Mouse (Mus musculus) megakaryocyte, adult 5-6 weeks (primary cell): Measurements from ENCODE around the gene Trappc6b. TPM values are rescaled to one million over a fixed set of nuclear protein-coding genes. Genes with fewer than 3 reads are reported as not detected.

Source experiments
- total RNA-seq, 2 experiments: library from RNA; stranded (forward) in 1 of 2; stranded (reverse) in 1 of 2; fragments of 153-499, 151-499 nt in 1 of 2; fragments of 221-1000, 200-1000 nt in 1 of 2; gene quantifications; 2 replicates each; pipeline versions ENCODE4 v1.2.3 to v1.2.4; 2015 to 2017

Gene Trappc6b
- total RNA-seq, 2 experiments from 2014 or later = 47.0 to 89.7 TPM

Other genes starting within 250 kb of the Trappc6b start
- 17.5 and 21.1 TPM in 2 replicates for gene Sec23a, start 49.5 kb downstream of the Trappc6b start, total RNA-seq (2015)
- 20.5 and 21.1 TPM in 2 replicates for gene Sec23a, start 49.5 kb downstream of the Trappc6b start, total RNA-seq (2017)
- gene Gemin2, start 48.1 kb downstream of the Trappc6b start, total RNA-seq (2015) = 10.1 and 14.3 TPM in 2 replicates
- gene Gemin2, start 48.1 kb downstream of the Trappc6b start, total RNA-seq (2017) = 9.3 and 10.7 TPM in 2 replicates
- 45.4 and 47.7 TPM in 2 replicates for gene Pnn, start 5.4 kb upstream of the Trappc6b start, total RNA-seq (2015)
- 67.4 and 83.2 TPM in 2 replicates for gene Pnn, start 5.4 kb upstream of the Trappc6b start, total RNA-seq (2017)
- 259 and 268 TPM in 2 replicates for gene Mia2, start 34.3 kb upstream of the Trappc6b start, total RNA-seq (2015)
- gene Mia2, start 34.3 kb upstream of the Trappc6b start, total RNA-seq (2017) = 263 and 350 TPM in 2 replicates
- 39.6 and 54.6 TPM in 2 replicates for gene Fbxo33, start 158.3 kb upstream of the Trappc6b start, total RNA-seq (2015)
- 32.0 and 35.7 TPM in 2 replicates for gene Fbxo33, start 158.3 kb upstream of the Trappc6b start, total RNA-seq (2017)